Mouse (Mus musculus) erythroblast, embryonic 14.5 days (primary cell): ENCODE data around the gene Arhgdia. TPM values are rescaled to one million over a fixed set of nuclear protein-coding genes. Genes with fewer than 3 reads are reported as not detected.
A peak's percentile ranks its signal among the peaks of the same experiment; 100 is the strongest.

Source experiments
- H3K27me3 ChIP-seq: 2 replicates; pipeline ENCODE4 v1.6.1; 2012; ENCODE audit warnings: inconsistent platforms; ENCODE audit not compliant: control insufficient read depth
- H3K36me3 ChIP-seq: 2 replicates; pipeline ENCODE4 v1.6.1; 2012; ENCODE audit warnings: mild to moderate bottlenecking, inconsistent platforms; ENCODE audit not compliant: control insufficient read depth
- H3K4me1 ChIP-seq: 2 replicates; pipeline ENCODE4 v1.6.1; 2012; ENCODE audit warnings: inconsistent platforms; ENCODE audit not compliant: control insufficient read depth
- H3K4me3 ChIP-seq: replicated peaks from 2 replicates; pipeline ENCODE3; 2012; ENCODE audit warnings: moderate library complexity, mild to moderate bottlenecking, inconsistent platforms
- H3K9me3 ChIP-seq: 2 replicates; pipeline ENCODE4 v1.6.1; 2012; ENCODE audit warnings: low read length, inconsistent platforms, mixed read lengths; ENCODE audit not compliant: control insufficient read depth
- GATA1 ChIP-seq: IDR thresholded peaks from 2 replicates; pipeline ENCODE4 v1.6.1; 2012; ENCODE audit warnings: low read length, inconsistent platforms, mixed read lengths
- TAL1 ChIP-seq: IDR thresholded peaks from 3 replicates; pipeline ENCODE4 v1.6.1; 2012; ENCODE audit warnings: low read length, inconsistent platforms, mixed read lengths
- polyA plus RNA-seq: library from polyadenylated mRNA; stranded (reverse); fragments of >175 nt; gene quantifications from 2 replicates; pipeline ENCODE4 v1.2.3, GENCODE M21; 2012

Arhgdia gene
- polyA plus RNA-seq = 52.3 and 59.5 TPM in 2 replicates

DNA sequence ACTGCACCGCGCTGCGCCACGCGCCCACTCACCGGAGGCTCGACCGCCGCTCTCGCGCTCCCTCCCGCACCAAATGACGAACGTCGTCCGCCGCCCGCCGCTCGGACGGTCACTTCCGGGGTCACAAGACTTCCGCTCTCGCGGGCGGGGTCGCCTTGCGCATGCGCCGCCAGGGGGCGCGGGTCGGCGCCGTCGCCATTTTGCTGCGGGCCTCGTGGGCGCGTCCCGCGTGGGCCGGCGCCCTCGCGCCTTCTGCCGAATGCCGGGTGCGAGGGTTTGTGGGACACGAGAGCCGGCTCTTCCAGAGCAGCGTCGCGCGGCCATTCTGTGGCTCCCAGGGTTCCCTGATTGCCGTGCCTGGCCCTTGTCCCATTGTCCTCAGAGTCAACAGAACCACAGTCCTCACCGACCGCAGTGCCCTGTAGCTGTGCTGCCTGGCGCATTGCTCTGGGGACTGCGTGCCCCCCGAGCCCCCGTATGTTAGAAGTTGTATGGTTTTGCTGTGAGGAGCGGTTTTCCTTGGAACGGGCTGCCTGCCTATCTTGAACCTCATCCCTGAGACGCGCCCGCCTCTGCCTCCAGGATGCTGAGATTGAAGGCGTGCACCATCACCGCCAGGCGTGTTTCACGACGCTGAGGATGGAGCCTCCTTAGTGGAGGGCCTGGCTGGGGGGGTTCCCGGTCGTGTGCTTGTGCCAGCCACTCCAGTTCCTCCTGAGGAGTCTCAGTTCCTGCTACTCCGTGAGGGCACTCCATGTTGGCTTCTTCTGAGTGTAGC lies at the start of gene Arhgdia:
Gene Arhgdia (minus strand): TSS at position 135 of the 778 bp plus-strand sequence.
- Histone ChIP-seq H3K9me3 (peaks cover 3% of the 10 kb centered on the region; the same call in 1 of the 2 replicates), H3K36me3 (peaks cover 61% of the 10 kb centered on the region)

DNA sequence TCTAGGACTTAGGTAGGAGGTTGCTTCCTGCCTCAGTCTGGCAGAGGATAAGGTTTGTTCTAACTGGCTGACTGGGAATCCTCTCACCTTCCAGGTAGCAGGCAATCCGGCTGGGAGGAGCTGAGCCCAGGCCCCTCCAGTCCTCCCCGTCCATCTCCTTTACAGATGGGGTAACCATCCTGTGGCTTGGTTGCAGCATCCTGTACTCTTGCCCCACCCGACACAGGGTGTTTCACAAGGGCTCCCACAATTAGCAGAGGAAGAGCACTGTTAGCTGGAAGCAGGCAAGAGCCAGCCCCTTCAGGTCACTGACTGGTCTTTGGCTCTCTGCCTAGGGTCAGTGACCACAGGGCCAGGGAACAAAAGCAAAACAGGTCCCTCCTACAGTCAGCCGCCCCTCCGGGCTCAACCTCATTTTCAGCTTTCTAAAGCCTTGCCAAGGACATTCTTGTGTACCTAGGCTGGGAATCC lies 49.0 kb upstream of the Arhgdia start:
- Histone ChIP-seq H3K36me3 (peaks cover 59% of the 10 kb centered on the region), H3K4me3 (peak overlapping the region; percentile 83), H3K27me3 (no peaks in the 10 kb centered on the region), H3K4me1 (peaks cover 86% of the 10 kb centered on the region), H3K9me3 (no peaks in the 10 kb centered on the region)
- no peak for TF ChIP-seq GATA1
- no peak for TF ChIP-seq TAL1

More for the DNA sequence above, at the start of gene Arhgdia:
- H3K4me3 ChIP-seq = peak within 1 kb of the TSS; percentile 90
- no peaks in the 10 kb centered on the region for H3K27me3 ChIP-seq
- TF ChIP-seq TAL1 (no peak), GATA1 (no peak)
- H3K4me1 ChIP-seq = peaks cover 46% of the 10 kb centered on the region

DNA sequence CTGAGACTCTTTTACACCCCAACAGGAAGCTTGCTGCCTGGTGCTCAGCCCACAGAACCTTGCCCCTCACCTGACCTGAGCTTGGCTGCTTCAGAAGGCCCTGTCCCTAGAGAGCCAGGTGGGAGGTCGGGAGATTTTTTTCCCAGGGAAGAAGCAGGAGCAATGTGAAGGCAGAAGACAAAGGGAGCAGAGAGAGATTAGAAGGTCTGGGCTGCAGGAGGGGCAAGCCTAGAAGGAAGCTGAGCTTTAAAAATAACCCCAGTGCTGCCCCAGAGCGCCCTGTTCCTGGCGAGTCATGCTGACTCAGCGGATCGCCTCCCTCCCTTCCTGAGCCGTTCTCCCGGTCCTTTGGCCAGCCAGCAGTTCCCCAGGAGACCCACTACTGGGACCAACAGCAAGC lies 48.5 kb upstream of the Arhgdia start:
- H3K36me3 ChIP-seq = peaks cover 63% of the 10 kb centered on the region
- TF ChIP-seq TAL1 = no peak
- no peak for TF ChIP-seq GATA1
- H3K4me3 ChIP-seq = peak overlapping the region; percentile 83
- H3K4me1 ChIP-seq = peaks cover 88% of the 10 kb centered on the region
- H3K9me3 ChIP-seq = no peaks in the 10 kb centered on the region
- no peaks in the 10 kb centered on the region for H3K27me3 ChIP-seq

DNA sequence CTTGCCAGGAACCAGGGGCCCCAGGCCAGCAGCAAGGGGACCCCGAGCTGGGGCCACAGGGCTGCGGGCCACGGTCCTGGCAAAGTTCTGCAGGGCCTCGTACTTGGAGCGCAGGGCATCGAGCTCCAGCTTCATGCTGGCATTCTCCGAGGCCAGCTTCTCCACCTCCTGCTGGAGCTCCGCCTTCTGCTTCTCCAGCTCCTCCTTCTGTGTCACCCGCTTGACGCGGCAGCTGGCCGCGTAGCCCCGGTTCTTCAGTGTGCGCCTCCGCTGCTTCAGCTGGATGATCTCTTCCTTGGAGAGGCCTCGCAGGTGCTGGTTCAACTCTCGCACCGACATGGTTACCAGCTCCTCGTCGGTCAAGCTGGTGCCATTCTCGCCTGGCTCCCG lies 47.9 kb upstream of the Arhgdia start:
- Histone ChIP-seq H3K27me3 (no peaks in the 10 kb centered on the region), H3K36me3 (peaks cover 64% of the 10 kb centered on the region), H3K4me1 (peaks cover 86% of the 10 kb centered on the region), H3K9me3 (no peaks in the 10 kb centered on the region), H3K4me3 (peak overlapping the region; percentile 83)
- TF ChIP-seq TAL1 (no peak), GATA1 (no peak)

DNA sequence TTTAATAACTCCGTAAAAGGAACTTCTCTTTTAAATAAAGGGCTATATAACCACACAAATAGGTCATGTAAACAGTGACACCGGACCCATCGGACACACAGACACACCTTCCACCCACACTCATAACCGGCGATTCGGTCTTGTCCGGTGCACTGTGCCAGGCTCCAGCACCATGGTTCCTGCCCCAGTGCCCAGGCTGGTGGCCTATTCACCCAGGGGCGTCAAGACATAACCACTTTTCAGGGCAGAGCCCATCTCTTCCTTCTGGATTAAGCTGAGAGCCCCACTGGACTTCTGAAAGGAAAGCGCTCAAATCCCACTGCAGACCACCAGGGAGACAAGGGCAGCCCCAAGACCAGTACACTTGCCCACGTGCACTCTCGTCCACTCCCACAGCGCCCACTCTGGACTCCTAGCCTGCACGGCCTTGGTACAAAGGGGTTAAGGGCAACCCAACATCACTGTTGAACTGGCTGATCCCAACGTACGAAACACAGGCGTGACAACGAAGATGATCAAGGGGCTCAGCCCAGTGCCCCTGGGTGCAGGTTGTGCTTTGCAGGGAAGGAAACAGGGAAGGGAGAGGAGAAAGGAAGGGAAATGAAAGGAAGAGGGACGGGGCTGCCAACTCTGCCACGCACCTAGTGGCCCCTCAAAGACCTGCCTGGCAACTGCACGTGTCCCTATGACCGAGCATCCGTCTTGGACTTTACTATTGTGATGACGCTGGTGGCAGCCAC lies 47.3 kb upstream of the Arhgdia start:
- Histone ChIP-seq H3K27me3 (no peaks in the 10 kb centered on the region), H3K4me1 (peaks cover 86% of the 10 kb centered on the region), H3K9me3 (no peaks in the 10 kb centered on the region), H3K4me3 (peak overlapping the region; percentile 83), H3K36me3 (peaks cover 68% of the 10 kb centered on the region)
- TF ChIP-seq GATA1 = no peak

DNA sequence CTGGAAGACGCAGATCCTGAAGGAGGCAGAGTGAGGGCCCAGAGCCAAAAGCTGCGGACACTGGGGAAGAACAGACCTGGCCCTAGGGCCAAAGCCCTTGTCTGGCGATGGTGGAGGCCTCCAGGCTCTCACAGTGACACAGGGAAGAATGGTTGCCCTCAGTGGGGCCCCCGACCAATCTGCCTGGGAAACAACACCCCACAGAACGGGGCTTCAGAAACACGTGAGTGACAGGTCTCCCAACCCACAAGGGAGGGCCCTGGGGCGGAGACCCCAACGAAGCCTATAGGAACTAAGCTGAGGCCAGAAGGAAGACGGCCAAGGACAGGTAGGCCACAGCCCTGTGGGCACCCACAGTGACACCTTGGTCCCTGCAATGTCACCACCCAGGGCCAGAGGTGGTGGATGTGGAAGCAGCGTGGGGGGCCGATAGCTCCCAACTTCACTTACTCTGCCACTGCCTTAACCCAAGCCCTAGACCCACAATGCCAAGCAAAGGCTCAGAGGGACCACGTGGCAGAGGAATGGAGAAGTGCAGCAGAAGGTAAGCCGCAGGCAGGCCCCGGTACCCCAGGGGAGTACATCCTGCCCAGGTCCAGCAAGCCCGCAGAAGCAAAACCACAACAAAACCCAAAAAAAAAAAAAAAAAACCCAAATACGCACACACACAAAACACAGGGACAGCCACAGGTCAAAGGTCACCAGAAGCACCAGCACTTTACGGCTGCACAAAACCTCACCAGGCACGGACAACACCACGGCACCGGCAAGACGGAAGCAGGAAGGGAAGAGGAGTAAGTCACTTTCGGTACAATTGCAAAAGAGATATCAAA lies 46.3 kb upstream of the Arhgdia start:
- Histone ChIP-seq H3K36me3 (peaks cover 79% of the 10 kb centered on the region), H3K27me3 (no peaks in the 10 kb centered on the region), H3K4me3 (peak overlapping the region; percentile 45), H3K4me1 (peaks cover 94% of the 10 kb centered on the region), H3K9me3 (no peaks in the 10 kb centered on the region)
- no peak for TF ChIP-seq GATA1
- no peak for TF ChIP-seq TAL1

DNA sequence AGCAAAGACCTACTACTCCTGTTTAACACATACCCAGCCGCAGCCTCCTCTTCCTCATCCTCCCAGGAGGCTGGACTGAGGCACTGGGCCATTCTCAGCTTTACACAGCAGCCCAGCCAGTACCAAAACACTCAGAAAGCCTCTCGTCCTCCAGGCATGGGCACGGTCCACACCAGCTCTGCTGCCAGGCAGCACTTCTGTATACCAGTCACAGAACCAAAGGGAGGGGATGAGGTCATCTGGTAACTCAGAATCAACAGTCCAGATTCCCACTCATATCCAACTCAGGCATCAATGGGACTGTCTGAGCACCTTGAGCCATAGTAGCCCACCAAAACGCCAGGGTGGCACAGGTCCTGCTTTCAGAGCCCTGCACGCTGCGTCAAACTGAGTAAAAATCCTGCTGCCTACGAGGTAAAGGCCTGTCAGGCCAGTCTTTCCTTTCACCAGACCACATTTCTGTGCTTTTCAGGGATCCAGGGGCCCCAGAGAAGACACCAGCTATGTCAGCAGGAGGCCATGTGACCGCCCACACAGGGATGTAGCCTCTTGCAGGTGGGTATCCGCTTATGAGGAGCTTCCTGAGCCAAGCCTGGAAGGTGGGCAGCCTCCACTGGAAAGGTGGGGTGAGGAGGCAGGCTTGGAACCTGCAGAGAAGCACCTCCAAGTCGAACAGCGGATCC lies 45.5 kb upstream of the Arhgdia start:
- no peak for TF ChIP-seq GATA1
- TF ChIP-seq TAL1 = no peak
- Histone ChIP-seq H3K4me3 (no peak overlapping the region), H3K9me3 (no peaks in the 10 kb centered on the region), H3K36me3 (peaks cover 86% of the 10 kb centered on the region), H3K4me1 (peaks cover 93% of the 10 kb centered on the region), H3K27me3 (no peaks in the 10 kb centered on the region)

DNA sequence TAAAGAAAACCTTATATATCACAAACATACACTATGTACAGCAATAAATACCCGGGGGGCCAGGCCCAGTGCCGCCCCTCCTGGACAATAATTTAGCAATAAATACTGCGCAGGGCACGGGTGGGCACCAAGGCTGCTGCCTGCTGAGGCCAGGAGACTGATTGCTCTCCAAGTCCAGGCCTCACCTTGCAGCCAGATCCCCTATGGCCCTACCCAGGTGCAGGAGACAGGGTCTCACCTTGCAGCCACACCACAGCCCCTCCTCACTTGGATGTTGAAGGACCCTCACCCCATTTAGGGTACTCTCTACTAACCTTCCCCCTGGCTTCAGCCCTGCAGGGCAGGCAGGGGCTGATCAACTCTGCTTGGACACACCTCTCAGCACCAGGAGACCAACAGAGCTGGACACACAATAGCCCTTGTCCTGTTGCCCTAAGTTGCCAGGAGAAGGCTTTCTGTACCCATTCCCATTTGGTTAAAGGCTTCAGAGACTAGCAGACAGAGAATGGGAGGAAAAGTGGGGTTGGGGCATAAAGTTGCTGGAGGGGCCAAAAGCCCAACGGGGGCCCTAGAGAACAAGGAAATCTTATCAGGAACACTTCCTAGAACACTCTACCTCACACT lies 43.8 kb upstream of the Arhgdia start, which contains the start of gene Sirt7:
Gene Sirt7 (minus strand): TSS at position 89 of the 624 bp plus-strand sequence.
- Histone ChIP-seq H3K4me1 (peaks cover 78% of the 10 kb centered on the region), H3K9me3 (no peaks in the 10 kb centered on the region), H3K27me3 (no peaks in the 10 kb centered on the region), H3K4me3 (peak within 1 kb of the TSS; percentile 82), H3K36me3 (peaks cover 91% of the 10 kb centered on the region)
- TF ChIP-seq TAL1 (no peak), GATA1 (no peak)
